Mouse (Mus musculus): ENCODE measurements at regions not wholly inside any gene's neighbourhood (a gene's known extent, or its start where the extent isn't known, plus 50 kb on each side); places are given as distances from the start of the nearest gene placed in this dataset.
A peak's percentile ranks its signal among the peaks of the same experiment; 100 is the strongest.

- no peaks in the 10 kb centered on the region for H3K27me3 ChIP-seq (ENCODE audit: control insufficient read depth, insufficient read depth, low read length)
- 71% methylated on average over 10 of the region's 10 CpGs for WGBS
- no peaks in the 10 kb centered on the region for H3K36me3 ChIP-seq (ENCODE audit: control insufficient read depth, insufficient read depth, low read length)
- H3K4me3 ChIP-seq (ENCODE audit: low read depth, low read length) = no peak overlapping the region
- no peaks in the 10 kb centered on the region for H3K4me1 ChIP-seq (ENCODE audit: control insufficient read depth, insufficient read depth, low read length)
- DNase-seq (ENCODE audit: low spot score) (no peak), ATAC-seq (ENCODE audit: insufficient number of reproducible peaks, low FRiP score, low TSS enrichment, low read depth) (no peak)
- H3K9me3 ChIP-seq (ENCODE audit: control insufficient read depth, low read length) = no peaks in the 10 kb centered on the region
- no peak overlapping the region for H3K27ac ChIP-seq (replicated peaks; ENCODE audit: low read depth, low read length)
- H3K4me2 ChIP-seq (ENCODE audit: low read depth, severe bottlenecking) = no peak overlapping the region
- H3K9ac ChIP-seq (ENCODE audit: low read length) = no peak overlapping the region
Measured at GRCm38 (mm10) chr1:154076684-154077475, 124.1 kb upstream of the Zfp648 start.

- H3K27ac ChIP-seq (replicated peaks; ENCODE audit: low read depth, low read length) = no peak overlapping the region
- H3K27me3 ChIP-seq (ENCODE audit: control insufficient read depth, insufficient read depth, low read length) = no peaks in the 10 kb centered on the region
- H3K4me1 ChIP-seq (ENCODE audit: control insufficient read depth, insufficient read depth, low read length) = no peaks in the 10 kb centered on the region
- no peak overlapping the region for H3K4me2 ChIP-seq (ENCODE audit: low read depth, severe bottlenecking)
- no peak overlapping the region for H3K9ac ChIP-seq (ENCODE audit: low read length)
- H3K36me3 ChIP-seq (ENCODE audit: control insufficient read depth, insufficient read depth, low read length) = no peaks in the 10 kb centered on the region
- H3K4me3 ChIP-seq (ENCODE audit: low read depth, low read length) = no peak overlapping the region
- DNase-seq (ENCODE audit: low spot score) (no peak), ATAC-seq (ENCODE audit: insufficient number of reproducible peaks, low FRiP score, low TSS enrichment, low read depth) (0 out of 2 replicates have a peak, but pooled peaks have one; percentile 44)
- WGBS = 57% methylated on average over 10 of the region's 10 CpGs
- no peaks in the 10 kb centered on the region for H3K9me3 ChIP-seq (ENCODE audit: control insufficient read depth, low read length)
Measured at GRCm38 (mm10) chr1:154080505-154081380, 120.2 kb upstream of the Zfp648 start.

- Histone ChIP-seq H3K9me3 (ENCODE audit: control insufficient read depth, low read length) (no peaks in the 10 kb centered on the region), H3K4me1 (ENCODE audit: control insufficient read depth, insufficient read depth, low read length) (no peaks in the 10 kb centered on the region), H3K36me3 (ENCODE audit: control insufficient read depth, insufficient read depth, low read length) (no peaks in the 10 kb centered on the region), H3K9ac (ENCODE audit: low read length) (no peak overlapping the region), H3K4me3 (ENCODE audit: low read depth, low read length) (no peak overlapping the region), H3K27me3 (ENCODE audit: control insufficient read depth, insufficient read depth, low read length) (no peaks in the 10 kb centered on the region), H3K27ac (replicated peaks; ENCODE audit: low read depth, low read length) (no peak overlapping the region), H3K4me2 (ENCODE audit: low read depth, severe bottlenecking) (no peak overlapping the region)
- ATAC-seq (ENCODE audit: insufficient number of reproducible peaks, low FRiP score, low TSS enrichment, low read depth) = no peak
- DNase-seq (ENCODE audit: low spot score) = no peak
Measured at GRCm38 (mm10) chr1:154086145-154086544, 114.8 kb upstream of the Zfp648 start.

GRCm38 (mm10) chr1:154089815-154090214, 111.2 kb upstream of the Zfp648 start:
- WGBS = 89% methylated on average over 3 of the region's 3 CpGs
- H3K9me3 ChIP-seq (ENCODE audit: control insufficient read depth, low read length) = no peaks in the 10 kb centered on the region

GRCm38 (mm10) chr1:154090521-154091490, 110.2 kb upstream of the Zfp648 start:
- Histone ChIP-seq H3K4me1 (ENCODE audit: control insufficient read depth, insufficient read depth, low read length) (no peaks in the 10 kb centered on the region), H3K9me3 (ENCODE audit: control insufficient read depth, low read length) (no peaks in the 10 kb centered on the region), H3K4me3 (ENCODE audit: low read depth, low read length) (no peak overlapping the region), H3K4me2 (ENCODE audit: low read depth, severe bottlenecking) (no peak overlapping the region), H3K27me3 (ENCODE audit: control insufficient read depth, insufficient read depth, low read length) (no peaks in the 10 kb centered on the region), H3K9ac (ENCODE audit: low read length) (no peak overlapping the region), H3K27ac (replicated peaks; ENCODE audit: low read depth, low read length) (no peak overlapping the region), H3K36me3 (ENCODE audit: control insufficient read depth, insufficient read depth, low read length) (no peaks in the 10 kb centered on the region)
- 83% methylated on average over 7 of the region's 7 CpGs for WGBS
- ATAC-seq (ENCODE audit: insufficient number of reproducible peaks, low FRiP score, low TSS enrichment, low read depth) (no peak), DNase-seq (ENCODE audit: low spot score) (no peak)

More at GRCm38 (mm10) chr1:154089815-154090214, 111.2 kb upstream of the Zfp648 start:
- Histone ChIP-seq H3K4me2 (ENCODE audit: low read depth, severe bottlenecking) (no peak overlapping the region), H3K4me3 (ENCODE audit: low read depth, low read length) (no peak overlapping the region), H3K27ac (replicated peaks; ENCODE audit: low read depth, low read length) (no peak overlapping the region), H3K9ac (ENCODE audit: low read length) (no peak overlapping the region), H3K4me1 (ENCODE audit: control insufficient read depth, insufficient read depth, low read length) (no peaks in the 10 kb centered on the region), H3K36me3 (ENCODE audit: control insufficient read depth, insufficient read depth, low read length) (no peaks in the 10 kb centered on the region), H3K27me3 (ENCODE audit: control insufficient read depth, insufficient read depth, low read length) (no peaks in the 10 kb centered on the region)
- ATAC-seq (ENCODE audit: insufficient number of reproducible peaks, low FRiP score, low TSS enrichment, low read depth) (no peak), DNase-seq (ENCODE audit: low spot score) (no peak)

GRCm38 (mm10) chr1:154093549-154093948, 107.4 kb upstream of the Zfp648 start:
- Histone ChIP-seq H3K9ac (ENCODE audit: low read length) (no peak overlapping the region), H3K36me3 (ENCODE audit: control insufficient read depth, insufficient read depth, low read length) (no peaks in the 10 kb centered on the region), H3K27ac (replicated peaks; ENCODE audit: low read depth, low read length) (no peak overlapping the region), H3K4me3 (ENCODE audit: low read depth, low read length) (no peak overlapping the region), H3K4me1 (ENCODE audit: control insufficient read depth, insufficient read depth, low read length) (no peaks in the 10 kb centered on the region), H3K4me2 (ENCODE audit: low read depth, severe bottlenecking) (no peak overlapping the region), H3K27me3 (ENCODE audit: control insufficient read depth, insufficient read depth, low read length) (no peaks in the 10 kb centered on the region), H3K9me3 (ENCODE audit: control insufficient read depth, low read length) (no peaks in the 10 kb centered on the region)
- ATAC-seq (ENCODE audit: insufficient number of reproducible peaks, low FRiP score, low TSS enrichment, low read depth) (no peak), DNase-seq (ENCODE audit: low spot score) (no peak)
- WGBS = 77% methylated on average over 4 of the region's 4 CpGs

GRCm38 (mm10) chr1:154094357-154094756, 106.6 kb upstream of the Zfp648 start:
- no peaks in the 10 kb centered on the region for H3K27me3 ChIP-seq (ENCODE audit: control insufficient read depth, insufficient read depth, low read length)
- no peak for DNase-seq (ENCODE audit: low spot score)
- no peak overlapping the region for H3K4me3 ChIP-seq (ENCODE audit: low read depth, low read length)
- H3K9ac ChIP-seq (ENCODE audit: low read length) = no peak overlapping the region
- no peaks in the 10 kb centered on the region for H3K9me3 ChIP-seq (ENCODE audit: control insufficient read depth, low read length)
- H3K4me1 ChIP-seq (ENCODE audit: control insufficient read depth, insufficient read depth, low read length) = no peaks in the 10 kb centered on the region
- WGBS = 88% methylated on average over 5 of the region's 5 CpGs
- no peaks in the 10 kb centered on the region for H3K36me3 ChIP-seq (ENCODE audit: control insufficient read depth, insufficient read depth, low read length)
- no peak overlapping the region for H3K27ac ChIP-seq (replicated peaks; ENCODE audit: low read depth, low read length)
- H3K4me2 ChIP-seq (ENCODE audit: low read depth, severe bottlenecking) = no peak overlapping the region
- ATAC-seq (ENCODE audit: insufficient number of reproducible peaks, low FRiP score, low TSS enrichment, low read depth) = no peak

GRCm38 (mm10) chr1:154096113-154096512, 104.9 kb upstream of the Zfp648 start:
- 89% methylated on average over 7 of the region's 7 CpGs for WGBS
- DNase-seq (ENCODE audit: low spot score) (no peak), ATAC-seq (ENCODE audit: insufficient number of reproducible peaks, low FRiP score, low TSS enrichment, low read depth) (no peak)
- no peaks in the 10 kb centered on the region for H3K9me3 ChIP-seq (ENCODE audit: control insufficient read depth, low read length)
- H3K27me3 ChIP-seq (ENCODE audit: control insufficient read depth, insufficient read depth, low read length) = no peaks in the 10 kb centered on the region
- no peaks in the 10 kb centered on the region for H3K4me1 ChIP-seq (ENCODE audit: control insufficient read depth, insufficient read depth, low read length)
- no peak overlapping the region for H3K4me3 ChIP-seq (ENCODE audit: low read depth, low read length)
- H3K9ac ChIP-seq (ENCODE audit: low read length) = no peak overlapping the region
- H3K36me3 ChIP-seq (ENCODE audit: control insufficient read depth, insufficient read depth, low read length) = no peaks in the 10 kb centered on the region
- H3K27ac ChIP-seq (replicated peaks; ENCODE audit: low read depth, low read length) = no peak overlapping the region
- H3K4me2 ChIP-seq (ENCODE audit: low read depth, severe bottlenecking) = no peak overlapping the region
